Mouse (Mus musculus) CD4-positive naive resting alpha-beta T cell, adult 57 days (primary cell): ENCODE measurements around the gene Fstl4. TPM values are rescaled to one million over a fixed set of nuclear protein-coding genes. Genes with fewer than 3 reads are reported as not detected.

Experiments used
- total RNA-seq: library from RNA; stranded (reverse); gene quantifications from one replicate; pipeline ENCODE4 v1.2.4, GENCODE M21; 2023

Fstl4 gene
- total RNA-seq, result 0.33 TPM

DNA sequence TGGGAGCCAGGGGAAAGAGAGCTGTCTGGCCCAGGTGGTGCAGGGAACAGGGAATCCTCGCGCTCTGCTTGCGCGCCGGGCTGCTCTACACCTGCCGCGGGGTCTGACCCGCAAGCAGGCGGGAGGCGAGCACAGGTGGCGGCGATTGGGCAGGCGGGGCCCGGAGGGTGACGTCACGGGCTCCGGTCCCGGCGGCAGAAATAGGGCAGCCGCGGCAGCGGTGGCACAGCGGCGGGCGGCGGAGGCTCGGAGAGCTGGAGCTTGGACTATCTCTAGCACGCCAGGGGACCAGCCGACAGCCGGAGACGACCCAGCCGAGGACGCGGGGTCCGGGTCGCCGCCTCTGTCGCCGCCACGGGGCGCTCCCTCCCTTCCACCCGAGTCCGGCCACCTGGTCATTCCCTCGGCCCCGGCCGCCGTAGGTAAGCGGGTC lies at the start of gene Fstl4:
Gene Fstl4, plus strand, starts transcription at position 174 of the 433 bp plus-strand sequence.

